Mouse (Mus musculus) heart, adult 2 months (tissue): ENCODE data around the gene Zfp119b. TPM values are rescaled to one million over a fixed set of nuclear protein-coding genes. Genes with fewer than 3 reads are reported as not detected.

Experiments used
- DNase-seq, 2 experiments: peaks; one replicate each; pipeline ENCODE4 v3.0.0; 2021
- H3K27ac ChIP-seq: fragments of 200-600 bp; 2 replicates; pipeline ENCODE4 v1.8.1; 2022
- H3K27me3 ChIP-seq: fragments of 200-500 bp; 2 replicates; pipeline ENCODE4 v1.6.1; 2012; ENCODE audit warnings: mild to moderate bottlenecking, low read length, inconsistent platforms, mixed read lengths; ENCODE audit not compliant: control insufficient read depth, insufficient read depth
- H3K36me3 ChIP-seq: fragments of 200-500 bp; 2 replicates; pipeline ENCODE4 v1.6.1; 2012; ENCODE audit warnings: low read length, inconsistent platforms; ENCODE audit not compliant: control insufficient read depth, insufficient read depth
- H3K4me1 ChIP-seq: fragments of 200-500 bp; 2 replicates; pipeline ENCODE4 v1.6.1; 2011; ENCODE audit warnings: low read length; ENCODE audit not compliant: control insufficient read depth, insufficient read depth
- H3K4me3 ChIP-seq: fragments of 200-600 bp; 2 replicates; pipeline ENCODE4 v1.8.1; 2022
- H3K79me2 ChIP-seq: fragments of 200-500 bp; replicated peaks from 2 replicates; pipeline ENCODE4 v1.6.1; 2012; ENCODE audit warnings: mild to moderate bottlenecking, inconsistent platforms, low read length, moderate library complexity, mixed read lengths; ENCODE audit not compliant: control insufficient read depth, insufficient read depth
- H3K9ac ChIP-seq: fragments of 200-500 bp; 2 replicates; pipeline ENCODE4 v1.6.1; 2012; ENCODE audit warnings: low read depth, mild to moderate bottlenecking, control low read depth, inconsistent platforms, low read length, mixed read lengths
- CTCF ChIP-seq: fragments of 200-600 bp; IDR thresholded peaks from 2 replicates; pipeline ENCODE4 v1.8.1; 2022; ENCODE audit warnings: antibody characterized with exemption, mild to moderate bottlenecking, moderate library complexity
- EP300 ChIP-seq: fragments of 200-500 bp; IDR thresholded peaks from 2 replicates; pipeline ENCODE4 v1.6.1; 2011; ENCODE audit warnings: low read depth, low read length, control low read depth; ENCODE audit not compliant: insufficient read depth
- POLR2A ChIP-seq: fragments of 200-500 bp; IDR thresholded peaks from 2 replicates; pipeline ENCODE4 v1.6.1; 2011; ENCODE audit warnings: mild to moderate bottlenecking, low read depth, low read length, control low read depth; ENCODE audit not compliant: insufficient read depth
- WGBS: fragments of 180-500 bp; shearing (Covaris S2); methylation state at CpG from one replicate; pipeline ENCODE4 v1.1.7; 2018; 5-methylcytosine and 5-hydroxymethylcytosine counted together
- intact Hi-C: fragments of 180-260 bp; cut with DNase I; formaldehyde crosslinking; loops from one replicate; pipeline ENCODE4 v1.15.1; 2025
- long read RNA-seq: library from polyadenylated mRNA; stranded (forward); transcript quantifications from one replicate; pipeline ENCODE4 v2.0.0, GENCODE M21; 2021
- polyA plus RNA-seq: library from polyadenylated mRNA; depleted of rRNA; stranded (reverse); fragments of >200 nt; gene quantifications from 2 replicates; pipeline ENCODE4 v1.2.3, GENCODE M21; 2012; rRNA removed
- total RNA-seq, 2 experiments: library from RNA; stranded (reverse); gene quantifications; 2 replicates each; pipeline ENCODE4 v1.2.3; 2021

Zfp119b gene
- 1 to 10 TPM; 2.5 to 3.9 TPM for total RNA-seq
- 0.49 and 1.2 TPM in 2 replicates for polyA plus RNA-seq
- long read RNA-seq, partial matches to known transcripts = 0 of 3 reads
- long read RNA-seq, other reads (novel, unspliced or antisense) = 0 of 3 reads

DNA sequence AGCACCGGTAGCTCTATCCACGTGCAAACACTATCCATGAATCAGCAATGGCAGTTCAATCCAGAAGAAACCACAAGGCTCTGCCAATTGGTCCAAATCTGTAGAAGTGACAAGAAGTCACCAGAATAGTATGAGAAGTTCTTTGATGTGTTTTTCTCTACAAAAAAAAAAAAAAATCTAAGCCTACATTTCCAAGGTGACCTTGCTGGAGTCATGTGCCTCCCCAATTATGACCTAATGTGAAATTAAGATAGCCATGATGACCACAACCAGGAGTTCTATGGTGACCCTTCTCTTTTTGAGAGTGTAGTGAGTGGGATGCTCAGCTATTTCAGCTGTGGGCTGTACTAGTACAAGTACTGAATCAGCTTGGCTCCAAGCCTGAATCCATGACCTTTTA, at the start of gene Zfp119b:
Gene Zfp119b, minus strand, starts transcription at position 101 of the 400 bp plus-strand sequence.
- Histone ChIP-seq H3K27me3 (no peaks in the 10 kb centered on the region), H3K4me1 (no peaks in the 10 kb centered on the region; the same call in 1 of the 2 replicates), H3K9ac (no peak within 1 kb of the TSS), H3K4me3 (no peak within 1 kb of the TSS), H3K27ac (no peak within 1 kb of the TSS), H3K79me2 (no peaks in the 10 kb centered on the region), H3K36me3 (no peaks in the 10 kb centered on the region)
- 79% methylated on average over 2 of the region's 2 CpGs for WGBS
- DNase-seq = no peak
- no peak for TF ChIP-seq POLR2A
- TF ChIP-seq CTCF = no peak
- no peak for TF ChIP-seq EP300
- intact Hi-C loops = loop anchor here (5.0 kb wide), 1 partner anchor 57 kb away; the partner anchor contains the start of gene Zfp959

DNA sequence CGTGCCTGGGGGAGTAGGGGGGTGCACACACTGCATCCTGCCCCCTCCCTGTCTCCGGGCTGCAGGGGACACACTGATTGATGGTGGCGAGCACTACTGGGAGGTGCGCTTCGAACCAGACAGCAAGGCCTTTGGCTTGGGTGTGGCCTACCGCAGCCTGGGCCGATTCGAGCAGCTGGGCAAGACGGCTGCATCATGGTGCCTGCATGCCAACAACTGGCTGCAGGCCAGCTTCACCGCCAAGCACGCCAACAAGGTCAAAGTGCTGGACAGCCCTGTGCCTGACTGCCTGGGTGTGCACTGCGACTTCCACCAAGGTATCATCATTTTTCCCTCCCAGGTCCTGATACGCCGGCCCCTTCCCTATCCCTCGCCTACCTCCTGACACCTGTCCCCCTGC, 46.7 kb upstream of the Zfp119b start:
- 74% methylated on average over 15 of the region's 15 CpGs for WGBS
- no peaks in the 10 kb centered on the region for H3K36me3 ChIP-seq
- no peaks in the 10 kb centered on the region for H3K4me1 ChIP-seq
- peak in 1 of 2 experiments; percentile 52 for DNase-seq
- intact Hi-C loops = no loop called here
- no peak overlapping the region for H3K9ac ChIP-seq
- H3K27ac ChIP-seq = no peak overlapping the region
- TF ChIP-seq CTCF (no peak), POLR2A (no peak)
- H3K27me3 ChIP-seq = no peaks in the 10 kb centered on the region
- no peaks in the 10 kb centered on the region for H3K79me2 ChIP-seq
- no peak overlapping the region for H3K4me3 ChIP-seq

- Histone ChIP-seq H3K27ac (no peak overlapping the region), H3K27me3 (peaks cover 5% of the 10 kb centered on the region), H3K4me3 (no peak overlapping the region), H3K4me1 (no peaks in the 10 kb centered on the region), H3K79me2 (no peaks in the 10 kb centered on the region), H3K9ac (no peak overlapping the region), H3K36me3 (no peaks in the 10 kb centered on the region)
- intact Hi-C loops = no loop called here
- no peak for DNase-seq
- no peak for TF ChIP-seq POLR2A
- no peak for TF ChIP-seq CTCF
- TF ChIP-seq EP300 = no peak
- WGBS = 74% methylated on average over 8 of the region's 8 CpGs
Observed at GRCm38 (mm10) chr17:55990278-55990898, 41.1 kb upstream of the Zfp119b start.

DNA sequence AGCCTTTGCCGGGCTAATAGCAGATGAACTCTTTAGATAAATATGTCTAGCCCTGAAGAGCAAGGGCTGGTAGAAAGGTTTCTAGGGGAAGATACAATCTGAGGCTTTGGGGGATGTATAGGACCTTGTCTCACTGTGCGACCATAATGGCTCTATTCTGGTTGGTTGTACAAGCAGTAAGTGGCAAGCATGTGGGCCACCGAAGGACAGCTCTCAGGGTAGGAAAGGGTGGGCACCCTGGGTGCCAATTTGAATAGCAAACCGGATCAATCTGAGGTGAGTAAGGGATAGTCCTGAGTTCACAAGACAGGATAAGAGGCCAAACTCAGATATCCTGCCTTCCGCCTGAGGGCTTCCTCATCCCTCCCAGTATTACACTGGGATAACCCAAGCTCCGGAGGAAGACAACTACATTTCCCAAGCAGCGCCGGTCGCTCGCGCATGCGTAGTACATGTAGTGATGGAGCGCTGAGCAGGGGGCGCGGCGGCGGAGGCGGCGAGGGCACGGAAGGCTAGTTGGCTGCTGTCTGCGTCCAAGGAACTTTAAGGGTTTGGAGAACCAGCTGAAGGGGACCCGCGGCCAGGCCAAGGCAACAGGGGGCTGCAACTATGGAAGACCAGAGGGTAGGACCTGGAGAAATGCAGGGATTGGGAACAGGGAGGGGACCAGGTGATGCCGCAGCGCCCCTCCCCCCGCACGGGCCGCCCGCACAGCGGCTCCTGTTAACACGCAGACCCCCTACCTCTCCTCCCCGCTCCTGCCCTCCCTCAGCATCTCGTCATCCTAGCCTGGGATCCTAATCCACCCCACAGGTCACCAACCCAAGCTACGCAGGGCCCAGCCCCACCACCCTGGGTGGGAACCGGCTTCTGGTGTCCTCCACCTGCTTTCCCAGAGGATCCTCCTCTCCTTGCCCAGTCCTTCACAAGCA, 37.0 kb upstream of the Zfp119b start, which contains the start of gene Fsd1:
Gene Fsd1, plus strand, starts transcription at position 480 of the 932 bp plus-strand sequence.
- H3K9ac ChIP-seq = no peak within 1 kb of the TSS
- H3K4me3 ChIP-seq = no peak within 1 kb of the TSS
- no peak for DNase-seq

GRCm38 (mm10) chr17:55977301-55977700, 28.0 kb upstream of the Zfp119b start:
- no peaks in the 10 kb centered on the region for H3K79me2 ChIP-seq
- DNase-seq = no peak
- H3K4me3 ChIP-seq = no peak overlapping the region
- 71% methylated on average over 3 of the region's 3 CpGs for WGBS
- TF ChIP-seq EP300 = no peak
- no peak for TF ChIP-seq POLR2A
- no peak for TF ChIP-seq CTCF
- H3K27ac ChIP-seq = no peak overlapping the region
- intact Hi-C loops = no loop called here
- no peaks in the 10 kb centered on the region for H3K27me3 ChIP-seq
- H3K36me3 ChIP-seq = no peaks in the 10 kb centered on the region
- H3K9ac ChIP-seq = no peak overlapping the region
- H3K4me1 ChIP-seq = no peaks in the 10 kb centered on the region

More for the DNA sequence above, 37.0 kb upstream of the Zfp119b start, which contains the start of gene Fsd1:
- H3K27me3 ChIP-seq = peaks cover 5% of the 10 kb centered on the region
- WGBS = 11% methylated on average over 34 of the region's 35 CpGs
- TF ChIP-seq CTCF (no peak), POLR2A (no peak), EP300 (no peak)
- no peaks in the 10 kb centered on the region for H3K79me2 ChIP-seq
- H3K27ac ChIP-seq = no peak within 1 kb of the TSS
- H3K4me1 ChIP-seq = no peaks in the 10 kb centered on the region
- no peaks in the 10 kb centered on the region for H3K36me3 ChIP-seq
- intact Hi-C loops = no loop called here
